Mouse (Mus musculus): ENCODE measurements around the gene Pced1b.

DNA sequence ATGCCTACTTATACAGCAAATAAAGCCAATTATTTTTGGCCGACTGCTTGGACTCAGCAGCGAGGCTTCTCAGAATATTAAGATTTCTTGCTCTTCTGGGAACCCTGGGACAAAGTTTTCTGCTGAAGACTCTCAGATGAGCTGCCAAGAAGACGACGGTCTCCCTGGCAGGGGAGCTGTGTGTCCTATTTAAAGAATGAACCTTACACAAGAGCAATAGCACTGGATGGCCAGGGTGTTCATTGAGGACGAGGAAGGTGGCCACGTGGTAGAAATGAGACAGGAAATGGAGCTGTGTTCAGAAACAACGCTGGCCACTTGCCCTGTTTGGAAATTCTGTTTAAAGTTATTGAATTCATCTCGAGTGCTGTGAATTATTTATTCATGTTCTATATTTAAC, 104.1 kb downstream of the Pced1b start:
- TF ChIP-seq GATA1 (IDR thresholded peaks at IDR 0.05; ENCODE audit: borderline replicate concordance, low read length) (no peak), FLI1 (IDR thresholded peaks at IDR 0.05; ENCODE audit: low read length) (no peak)

All from megakaryocyte, embryonic 14.5 days (primary cell).